Mouse (Mus musculus) midbrain, embryonic 15.5 days (tissue): ENCODE results near the gene Gphb5. TPM values are rescaled to one million over a fixed set of nuclear protein-coding genes. Genes with fewer than 3 reads are reported as not detected.
A peak's percentile ranks its signal among the peaks of the same experiment; 100 is the strongest.

Source experiments
- ATAC-seq: fragments of 200-750 bp; cut with Nextera tagmentation; replicated peaks from 2 replicates; pipeline ENCODE4 v1.8.0; 2017; ENCODE audit warnings: moderate TSS enrichment
- H3K27ac ChIP-seq: fragments of 300-500 bp; sonication (generic); 2 replicates; pipeline ENCODE4 v1.5.1; 2015; ENCODE audit warnings: mild to moderate bottlenecking, inconsistent platforms
- H3K27me3 ChIP-seq: fragments of 300-500 bp; sonication (generic); replicated peaks from 2 replicates; pipeline ENCODE4 v1.6.1; 2015; ENCODE audit warnings: inconsistent platforms
- H3K36me3 ChIP-seq: fragments of 300-500 bp; sonication (generic); replicated peaks from 2 replicates; pipeline ENCODE4 v1.6.1; 2015; ENCODE audit warnings: inconsistent platforms
- H3K4me1 ChIP-seq: fragments of 300-500 bp; sonication (generic); 2 replicates; pipeline ENCODE4 v1.6.1; 2015; ENCODE audit warnings: inconsistent platforms
- H3K4me2 ChIP-seq: fragments of 300-500 bp; sonication (generic); 2 replicates; pipeline ENCODE4 v1.6.1; 2015; ENCODE audit warnings: inconsistent platforms, mild to moderate bottlenecking, moderate library complexity
- H3K4me3 ChIP-seq: fragments of 300-500 bp; sonication (generic); 2 replicates; pipeline ENCODE4 v1.5.1; 2015; ENCODE audit warnings: mild to moderate bottlenecking, inconsistent platforms
- H3K9ac ChIP-seq: fragments of 300-500 bp; sonication (generic); 2 replicates; pipeline ENCODE4 v1.6.1; 2015; ENCODE audit warnings: mild to moderate bottlenecking, inconsistent platforms
- H3K9me3 ChIP-seq: fragments of 300-500 bp; sonication (generic); 2 replicates; pipeline ENCODE4 v1.6.1; 2016; ENCODE audit warnings: inconsistent platforms
- WGBS: fragments of 180-500 bp; shearing (Covaris S2); methylation state at CpG from one replicate; pipeline ENCODE4 v1.1.7; 2015; ENCODE audit warnings: mixed read lengths; 5-methylcytosine and 5-hydroxymethylcytosine counted together
- polyA plus RNA-seq: library from polyadenylated mRNA; unstranded; fragments of >200 nt; fragmentation: Nextera tagmentation; extraction: Ambion mirVana; gene quantifications from 2 replicates; pipeline ENCODE4 v1.2.1, GENCODE M21; 2015

Gene Gphb5
- polyA plus RNA-seq, 1 experiment from 2014 or later = not detected

DNA sequence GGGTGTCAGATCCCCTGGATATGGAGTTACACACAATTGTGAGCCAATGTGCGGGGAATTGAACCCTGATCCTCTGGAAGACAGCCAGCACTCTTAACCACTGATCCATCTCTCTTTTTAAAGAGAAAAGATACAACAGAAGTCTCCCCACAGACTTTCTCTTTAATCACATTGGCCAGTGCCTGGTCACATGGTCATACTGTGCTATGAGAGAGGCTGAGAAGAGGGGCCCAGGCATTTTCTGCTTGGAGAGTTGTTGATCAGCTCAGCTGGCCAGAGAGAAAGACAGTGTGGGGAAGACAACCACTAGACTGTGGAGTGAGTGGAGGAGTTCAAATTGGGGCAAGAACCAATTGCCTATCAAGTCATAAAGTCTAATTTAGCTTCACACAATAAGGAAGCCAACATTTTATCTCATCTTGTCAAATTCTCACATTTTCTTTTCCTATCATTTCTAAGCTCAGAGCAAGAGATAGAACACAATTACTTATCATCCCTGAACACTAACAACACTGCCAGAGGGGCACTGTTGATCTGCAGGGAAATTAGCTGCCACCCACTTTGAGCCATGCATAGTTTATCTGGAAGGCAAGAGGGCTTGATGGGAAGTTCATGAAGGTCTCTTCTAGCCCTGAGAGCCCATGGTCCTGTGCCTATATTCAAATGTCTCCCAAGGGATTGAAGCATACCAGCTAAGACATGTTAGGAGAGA, 13.3 kb upstream of the Gphb5 start:
- 95% methylated on average over 1 of the region's 1 CpGs for WGBS
- H3K27me3 ChIP-seq = no peaks in the 10 kb centered on the region
- no peak for ATAC-seq
- H3K36me3 ChIP-seq = no peaks in the 10 kb centered on the region
- no peak overlapping the region for H3K27ac ChIP-seq
- no peaks in the 10 kb centered on the region for H3K4me1 ChIP-seq
- no peak overlapping the region for H3K4me2 ChIP-seq
- no peaks in the 10 kb centered on the region for H3K9me3 ChIP-seq
- H3K4me3 ChIP-seq = no peak overlapping the region
- H3K9ac ChIP-seq = no peak overlapping the region

DNA sequence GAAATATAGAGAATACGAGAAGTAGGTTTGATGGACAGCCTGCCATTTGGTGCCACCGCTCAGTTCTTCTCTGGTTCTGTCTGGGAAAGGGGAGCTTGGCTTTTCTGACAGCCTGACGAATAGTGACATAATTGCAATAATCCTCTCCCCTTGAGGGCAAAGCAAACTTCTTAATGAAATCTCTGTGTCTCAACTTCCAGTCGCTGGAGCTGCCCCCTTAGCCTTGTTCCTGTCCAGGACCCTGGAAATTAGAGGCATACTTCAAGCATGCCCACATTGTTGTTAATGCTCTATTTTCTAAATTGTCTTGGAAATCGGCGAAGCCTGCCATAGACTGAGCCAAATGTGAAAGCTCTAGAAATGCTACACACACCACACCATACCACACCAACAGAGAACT, 12.1 kb upstream of the Gphb5 start:
- no peak for ATAC-seq
- no peaks in the 10 kb centered on the region for H3K4me1 ChIP-seq
- 80% methylated on average over 6 of the region's 6 CpGs for WGBS

DNA sequence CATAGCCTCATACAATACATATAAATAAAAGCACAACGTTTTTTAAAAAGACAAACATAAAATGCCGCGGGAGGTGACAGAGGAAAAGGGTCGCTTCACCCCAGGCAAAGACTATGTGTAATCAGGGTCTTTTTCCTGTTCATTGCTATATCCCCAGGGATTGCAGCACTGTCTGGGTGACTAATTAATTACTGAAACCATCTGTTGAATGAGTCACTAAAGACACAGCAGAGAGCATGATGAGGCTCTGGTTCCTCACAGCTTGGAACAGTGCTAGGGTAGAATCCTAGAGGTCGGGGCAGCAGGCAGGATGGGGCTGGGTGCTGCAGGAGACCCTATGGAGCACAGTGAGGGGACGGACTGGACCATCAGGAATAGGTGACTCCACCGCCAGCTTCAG, 9.3 kb upstream of the Gphb5 start:
- Histone ChIP-seq H3K4me3 (no peak overlapping the region), H3K27me3 (no peaks in the 10 kb centered on the region), H3K9me3 (no peaks in the 10 kb centered on the region), H3K9ac (no peak overlapping the region), H3K4me2 (no peak overlapping the region), H3K36me3 (no peaks in the 10 kb centered on the region), H3K27ac (no peak overlapping the region), H3K4me1 (no peaks in the 10 kb centered on the region)
- 88% methylated on average over 7 of the region's 7 CpGs for WGBS
- ATAC-seq = no peak

More for the DNA sequence above, 12.1 kb upstream of the Gphb5 start:
- no peak overlapping the region for H3K27ac ChIP-seq
- no peaks in the 10 kb centered on the region for H3K36me3 ChIP-seq
- H3K4me3 ChIP-seq = no peak overlapping the region
- H3K9ac ChIP-seq = no peak overlapping the region
- H3K9me3 ChIP-seq = no peaks in the 10 kb centered on the region
- no peaks in the 10 kb centered on the region for H3K27me3 ChIP-seq
- H3K4me2 ChIP-seq = no peak overlapping the region

DNA sequence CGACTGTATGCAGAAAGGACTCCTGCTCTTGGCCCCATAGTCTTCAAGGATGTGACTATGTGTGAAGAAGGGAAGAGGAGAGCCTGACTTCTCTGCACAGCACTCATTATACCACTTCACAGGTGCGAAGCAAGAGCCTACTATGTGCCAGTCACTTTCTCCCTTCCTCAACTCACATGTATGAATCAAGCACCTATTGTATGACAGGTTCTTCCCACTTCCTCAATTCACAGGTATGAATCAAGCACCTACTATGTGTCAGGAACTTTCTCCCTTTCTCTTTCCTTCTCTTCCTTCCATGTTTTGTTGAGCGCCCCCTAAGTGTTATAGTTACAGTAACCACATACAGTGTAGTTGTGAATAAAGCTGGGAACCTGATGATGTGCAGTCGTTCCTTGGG, 8.2 kb upstream of the Gphb5 start:
- H3K36me3 ChIP-seq = no peaks in the 10 kb centered on the region
- WGBS = 90% methylated on average over 4 of the region's 4 CpGs

GRCm38 (mm10) chr12:75424359-75424758, 7.8 kb upstream of the Gphb5 start:
- H3K36me3 ChIP-seq = no peaks in the 10 kb centered on the region
- no peak overlapping the region for H3K4me2 ChIP-seq
- no peak overlapping the region for H3K9ac ChIP-seq
- H3K27ac ChIP-seq = no peak overlapping the region
- H3K4me1 ChIP-seq = no peaks in the 10 kb centered on the region
- H3K9me3 ChIP-seq = no peaks in the 10 kb centered on the region
- no peaks in the 10 kb centered on the region for H3K27me3 ChIP-seq
- ATAC-seq = no peak
- 66% methylated on average over 7 of the region's 7 CpGs for WGBS
- no peak overlapping the region for H3K4me3 ChIP-seq

More for the DNA sequence above, 8.2 kb upstream of the Gphb5 start:
- no peaks in the 10 kb centered on the region for H3K9me3 ChIP-seq
- H3K4me3 ChIP-seq = no peak overlapping the region
- no peak overlapping the region for H3K9ac ChIP-seq
- no peaks in the 10 kb centered on the region for H3K27me3 ChIP-seq
- no peak overlapping the region for H3K27ac ChIP-seq
- H3K4me2 ChIP-seq = no peak overlapping the region
- ATAC-seq = no peak
- H3K4me1 ChIP-seq = no peaks in the 10 kb centered on the region

GRCm38 (mm10) chr12:75414991-75415390, 1.6 kb downstream of the Gphb5 start:
- no peak for ATAC-seq
- H3K4me1 ChIP-seq = no peaks in the 10 kb centered on the region
- H3K27me3 ChIP-seq = no peaks in the 10 kb centered on the region
- H3K4me2 ChIP-seq = no peak overlapping the region
- H3K36me3 ChIP-seq = no peaks in the 10 kb centered on the region
- no peak overlapping the region for H3K27ac ChIP-seq
- H3K9ac ChIP-seq = no peak overlapping the region
- H3K4me3 ChIP-seq = no peak overlapping the region
- no peaks in the 10 kb centered on the region for H3K9me3 ChIP-seq
- 63% methylated on average over 6 of the region's 6 CpGs for WGBS

DNA sequence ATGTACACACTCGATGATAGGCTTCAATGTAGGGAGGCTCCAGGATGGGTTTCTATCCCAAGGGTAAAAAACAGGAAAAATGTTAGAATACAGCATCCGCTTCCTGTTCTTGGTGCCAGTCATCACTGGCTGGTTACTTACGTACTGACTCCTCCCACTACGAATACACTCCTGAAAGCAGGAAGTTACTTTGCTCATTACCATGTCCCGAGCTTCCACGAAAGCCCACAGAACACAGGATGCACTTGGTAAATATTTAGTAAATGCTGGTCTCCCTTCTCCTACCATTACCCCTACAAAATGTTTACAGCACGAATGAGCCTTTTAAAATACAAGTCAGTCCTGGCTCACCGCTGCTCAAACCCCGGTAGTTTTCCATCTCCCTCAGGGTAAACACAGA, 3.6 kb downstream of the Gphb5 start:
- H3K4me1 ChIP-seq = no peaks in the 10 kb centered on the region
- no peak overlapping the region for H3K27ac ChIP-seq
- H3K4me2 ChIP-seq = no peak overlapping the region
- no peaks in the 10 kb centered on the region for H3K27me3 ChIP-seq
- no peak for ATAC-seq
- H3K36me3 ChIP-seq = no peaks in the 10 kb centered on the region
- no peak overlapping the region for H3K9ac ChIP-seq
- no peaks in the 10 kb centered on the region for H3K9me3 ChIP-seq
- no peak overlapping the region for H3K4me3 ChIP-seq
- 88% methylated on average over 9 of the region's 9 CpGs for WGBS

DNA sequence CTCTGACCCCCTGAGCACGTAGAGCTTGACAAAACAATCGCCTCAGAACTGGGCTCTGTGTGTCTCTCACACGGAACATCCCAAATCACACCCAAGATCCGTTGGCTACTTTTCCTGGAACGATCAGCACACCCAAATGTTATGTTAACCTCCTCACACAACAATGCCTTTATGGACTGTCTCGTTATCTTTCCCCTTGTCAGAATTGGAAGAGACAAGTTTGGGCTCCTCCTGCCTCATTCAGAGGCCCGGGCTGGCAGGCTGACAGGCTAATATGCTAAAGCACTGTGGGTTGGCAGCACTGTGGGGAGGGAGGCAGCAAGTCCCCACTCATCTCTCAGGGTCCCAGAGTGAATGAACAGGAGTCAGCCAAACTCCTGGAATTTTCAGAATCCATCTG, 19.5 kb downstream of the Gphb5 start:
- Histone ChIP-seq H3K27ac (no peak overlapping the region), H3K9ac (no peak overlapping the region), H3K27me3 (no peaks in the 10 kb centered on the region), H3K4me1 (no peaks in the 10 kb centered on the region), H3K4me3 (no peak overlapping the region), H3K9me3 (no peaks in the 10 kb centered on the region), H3K36me3 (no peaks in the 10 kb centered on the region), H3K4me2 (no peak overlapping the region)
- no peak for ATAC-seq
- WGBS = 56% methylated on average over 7 of the region's 7 CpGs

DNA sequence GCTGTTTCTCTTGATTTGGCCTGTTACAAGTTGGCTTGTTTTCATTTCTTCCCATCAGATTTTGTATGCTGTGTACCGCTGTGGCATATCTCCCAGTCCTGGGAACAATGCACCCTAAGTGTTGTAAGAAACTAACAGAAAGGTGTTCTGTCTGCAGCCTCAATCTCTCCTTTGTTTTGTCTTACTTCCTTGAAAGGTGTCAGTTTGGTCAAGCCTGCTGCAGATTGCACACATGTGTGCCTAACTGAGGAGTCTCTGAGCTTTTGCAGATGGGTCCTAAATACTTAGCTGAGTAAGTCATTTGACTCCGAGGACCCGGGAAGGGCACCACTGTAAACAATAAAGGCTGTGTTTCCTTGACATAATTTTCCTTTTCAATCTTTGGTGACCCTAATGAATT, 20.0 kb downstream of the Gphb5 start:
- Histone ChIP-seq H3K27ac (no peak overlapping the region), H3K4me2 (no peak overlapping the region), H3K4me3 (no peak overlapping the region), H3K4me1 (no peaks in the 10 kb centered on the region), H3K9ac (no peak overlapping the region), H3K36me3 (no peaks in the 10 kb centered on the region), H3K9me3 (no peaks in the 10 kb centered on the region), H3K27me3 (no peaks in the 10 kb centered on the region)
- ATAC-seq = no peak
- whole genome bisulfite sequencing = 76% methylated on average over 3 of the region's 3 CpGs

- Histone ChIP-seq H3K9ac (no peak overlapping the region), H3K9me3 (no peaks in the 10 kb centered on the region), H3K36me3 (no peaks in the 10 kb centered on the region), H3K4me2 (no peak overlapping the region), H3K27me3 (no peaks in the 10 kb centered on the region), H3K27ac (no peak overlapping the region), H3K4me3 (no peak overlapping the region), H3K4me1 (0 out of 2 replicates have a peak, but pooled peaks cover 1% of the 10 kb centered on the region)
- ATAC-seq = no peak
- 89% methylated on average over 20 of the region's 20 CpGs for WGBS
These were observed 22.4 kb downstream of the Gphb5 start for GRCm38 (mm10) chr12:75394011-75394773.

- Histone ChIP-seq H3K27ac (no peak overlapping the region), H3K27me3 (no peaks in the 10 kb centered on the region), H3K4me1 (0 out of 2 replicates have a peak, but pooled peaks cover 3% of the 10 kb centered on the region), H3K9me3 (no peaks in the 10 kb centered on the region), H3K36me3 (no peaks in the 10 kb centered on the region), H3K4me2 (no peak overlapping the region), H3K4me3 (no peak overlapping the region), H3K9ac (no peak overlapping the region)
- no peak for ATAC-seq
- 84% methylated on average over 9 of the region's 9 CpGs for WGBS
These were observed 25.1 kb downstream of the Gphb5 start for GRCm38 (mm10) chr12:75391526-75391925.

- 43% methylated on average over 20 of the region's 20 CpGs for WGBS
- Histone ChIP-seq H3K9me3 (no peaks in the 10 kb centered on the region), H3K9ac (peak overlapping the region; percentile 4; the same call in 1 of the 2 replicates), H3K27ac (no peak overlapping the region), H3K4me2 (peak overlapping the region; percentile 41), H3K4me3 (peak overlapping the region; percentile 19), H3K36me3 (no peaks in the 10 kb centered on the region), H3K27me3 (no peaks in the 10 kb centered on the region), H3K4me1 (0 out of 2 replicates have a peak, but pooled peaks cover 3% of the 10 kb centered on the region)
- ATAC-seq = peak; percentile 82
These were observed 27.1 kb downstream of the Gphb5 start for GRCm38 (mm10) chr12:75389308-75390135.
